Mouse (Mus musculus): ENCODE measurements around the gene Afp.

Gene Afp

DNA sequence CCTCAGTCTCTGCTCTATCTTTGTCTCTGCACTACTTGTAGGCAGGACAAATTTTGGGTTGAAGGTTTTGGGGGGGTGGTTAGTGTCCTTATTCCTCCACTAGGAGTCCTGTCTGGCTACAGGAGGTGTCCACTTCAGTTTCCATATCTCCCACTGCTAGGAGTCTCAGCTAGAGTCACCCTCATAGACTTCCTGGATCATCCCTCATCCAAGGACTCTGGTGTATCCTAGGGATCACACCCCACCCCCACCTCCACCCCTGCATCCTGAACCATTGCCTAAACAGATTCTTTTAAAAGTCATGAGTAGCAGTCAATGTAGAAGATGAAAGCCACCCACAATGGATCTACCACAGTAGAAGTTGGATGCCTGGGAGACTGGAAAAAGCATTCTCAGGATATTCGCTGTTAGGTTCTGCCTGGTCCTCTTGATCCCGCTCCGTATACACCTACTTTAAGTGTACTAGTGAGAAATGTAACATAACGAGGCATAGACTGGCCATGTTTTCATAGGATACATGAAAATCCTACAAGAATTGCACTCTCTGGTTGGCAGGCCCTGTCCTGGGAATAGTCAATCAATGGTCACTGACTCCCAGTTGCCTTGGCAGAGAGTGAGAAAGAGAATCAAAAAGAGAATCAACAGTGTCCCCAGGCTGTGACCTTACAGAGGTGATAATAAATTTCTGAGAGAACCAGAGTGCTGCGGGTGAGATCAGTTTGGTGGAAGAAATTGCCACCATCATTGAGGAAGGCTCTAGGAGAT lies 19.5 kb downstream of the Afp start:
- no peak for DNase-seq

DNA sequence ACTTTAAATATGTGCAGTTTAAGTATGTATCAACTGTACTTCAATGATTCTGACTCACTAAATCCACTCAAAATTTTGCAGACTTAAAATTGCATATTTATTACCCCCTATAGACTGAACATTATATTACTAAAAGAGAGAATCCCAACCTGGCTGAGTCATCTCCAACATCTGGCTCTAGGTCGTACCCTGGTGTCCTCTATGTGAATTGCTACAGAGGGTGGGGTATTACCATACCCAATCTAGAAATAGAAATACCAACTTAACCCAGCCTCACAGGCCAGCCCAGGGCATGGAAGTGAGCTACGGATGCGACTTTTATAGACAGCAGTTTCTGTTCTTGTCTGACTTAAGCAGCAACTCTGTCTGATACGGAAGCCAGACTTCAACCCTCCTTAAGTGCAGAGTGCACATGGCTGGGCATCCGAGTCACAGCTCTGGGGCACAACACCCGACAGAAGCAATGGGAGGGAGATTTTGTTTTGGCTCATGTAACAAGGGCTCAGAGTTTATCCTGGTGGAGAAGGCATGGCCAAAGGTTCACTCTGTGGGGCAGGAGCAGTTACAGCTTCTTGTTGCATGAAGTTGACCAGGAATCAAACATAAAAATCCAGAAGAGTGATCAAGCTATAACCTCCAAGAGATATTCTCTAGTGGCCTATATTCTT lies 21.9 kb downstream of the Afp start:
- no peak for DNase-seq

DNA sequence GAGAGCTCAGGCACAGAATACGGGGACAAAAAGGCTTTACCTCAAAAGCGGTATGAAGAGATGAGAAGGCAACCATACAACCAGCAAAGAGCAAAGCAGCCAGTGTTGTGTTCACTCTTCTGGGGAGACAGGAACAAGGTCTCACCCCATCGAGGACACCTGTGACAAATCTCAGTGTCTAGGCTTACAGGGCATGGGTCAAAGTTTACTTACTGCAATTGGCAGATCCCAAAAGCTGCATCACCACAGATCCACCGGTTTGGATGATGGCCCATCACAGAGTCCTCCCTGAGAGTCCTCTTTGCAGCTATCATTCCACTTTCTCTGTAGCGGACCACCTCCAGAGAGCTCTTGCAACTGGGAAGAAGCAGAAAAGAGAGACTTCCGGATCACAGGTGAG lies 25.0 kb downstream of the Afp start:
- no peak for DNase-seq

DNA sequence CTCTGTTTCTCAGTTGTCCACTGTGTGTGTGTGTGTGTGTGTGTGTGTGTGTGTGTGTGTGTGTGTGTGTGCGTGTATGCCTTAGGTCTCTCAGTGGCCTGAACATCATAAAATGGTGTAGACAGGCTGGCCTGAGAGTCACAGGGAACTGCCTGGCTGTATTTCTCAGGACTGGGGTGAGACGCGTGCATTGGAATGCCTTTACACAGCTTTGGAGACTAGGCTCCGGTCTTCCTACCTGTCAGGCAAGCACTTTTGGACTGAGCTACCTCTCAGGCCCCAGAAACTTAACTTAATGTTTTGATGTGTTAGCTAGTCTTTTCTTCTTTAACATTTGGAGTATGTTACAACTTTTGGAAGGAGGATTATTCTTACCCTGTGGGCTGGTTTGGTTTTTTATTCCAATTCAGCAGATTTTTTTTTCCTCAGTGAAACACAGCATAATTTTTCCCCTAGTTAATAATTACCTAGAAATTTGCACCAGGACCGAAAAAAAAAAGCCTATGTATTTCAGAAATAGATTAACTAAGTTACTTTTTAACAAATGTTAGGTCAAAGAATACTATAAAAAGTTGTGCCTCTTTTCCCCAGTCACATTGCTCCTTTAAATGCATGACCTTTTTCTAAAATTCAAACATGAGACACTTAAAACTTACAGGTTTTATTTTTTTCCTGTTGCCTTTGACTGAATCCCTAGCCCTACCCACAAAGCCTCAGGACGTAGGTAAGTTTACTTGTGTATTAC lies 28.0 kb downstream of the Afp start, which contains the start of gene Afm:
TSS of gene Afm (plus strand) at position 577 of the 745 bp plus-strand sequence.
- DNase-seq, result no peak

DNA sequence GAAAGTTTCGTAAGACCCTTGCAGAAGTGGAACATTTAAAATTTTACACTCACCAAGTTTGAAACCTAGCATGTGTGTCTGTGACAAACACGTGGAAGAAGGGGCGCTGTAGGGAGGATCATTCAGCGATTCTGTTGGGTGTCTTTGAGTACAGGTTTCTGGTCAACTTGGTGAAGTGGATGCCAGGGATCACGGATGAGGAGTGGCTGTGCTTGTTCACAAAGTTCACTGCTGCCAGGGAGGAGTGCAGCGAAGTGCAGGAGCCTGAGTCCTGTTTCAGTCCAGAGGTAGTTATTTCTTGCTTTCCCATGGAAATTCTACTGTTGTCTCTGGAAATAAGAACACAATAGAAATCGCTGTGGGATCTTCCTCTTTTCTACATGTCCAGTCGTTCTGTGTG lies 60.7 kb downstream of the Afp start:
- no peak for DNase-seq

DNA sequence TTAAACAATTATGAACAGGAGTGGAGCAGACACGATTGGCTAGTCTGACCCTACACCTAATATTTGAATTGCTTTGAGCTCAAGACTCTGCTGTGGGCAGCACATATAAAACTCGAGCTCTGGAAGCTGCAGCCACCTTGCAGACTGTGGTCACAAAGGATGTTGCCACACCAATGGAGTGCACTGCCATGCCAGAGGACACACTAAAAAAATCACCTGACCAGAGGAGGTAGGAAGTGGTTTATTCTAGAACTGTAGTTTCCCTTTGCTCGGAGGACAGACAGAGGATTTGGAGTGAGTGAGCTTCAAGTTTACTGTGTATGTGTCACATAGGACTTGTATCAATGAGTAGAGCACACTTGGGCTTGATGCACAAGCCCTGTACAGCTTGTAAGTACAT lies 65.5 kb downstream of the Afp start:
- no peak for DNase-seq

All from thymus, postnatal 14 days (tissue).